Mouse (Mus musculus): ENCODE data around the gene Gm12394.
"Not testable (repeated sequence)": the region's sequence is repeated elsewhere in the genome, so short reads cannot be mapped to it uniquely, and the experiment has no call there.

DNA sequence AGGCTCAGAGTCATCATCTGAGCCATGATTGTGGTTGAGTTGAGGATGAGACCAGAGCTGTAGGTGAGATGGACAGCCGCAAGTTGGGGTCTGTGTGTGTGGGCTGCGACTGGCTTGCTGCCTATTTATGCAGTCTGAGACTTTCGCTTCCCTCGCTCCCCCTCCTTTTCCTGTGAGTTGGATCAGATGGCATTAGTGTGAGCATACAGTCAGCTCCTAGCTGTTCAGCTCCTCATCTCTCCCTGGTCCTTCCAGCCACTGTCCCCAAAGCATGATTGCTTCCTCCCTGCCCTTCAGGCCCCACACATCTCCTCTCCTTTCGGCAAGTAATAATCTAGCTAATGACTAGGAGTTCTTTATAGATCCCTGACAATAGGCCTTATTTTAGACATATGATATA, 82.7 kb downstream of the Gm12394 start, which contains the start of gene Ccl21a:
- TF ChIP-seq CTCF (IDR thresholded peaks at IDR 0.05; ENCODE audit: insufficient read depth, low read length); POLR2A (IDR thresholded peaks at IDR 0.05; ENCODE audit: borderline replicate concordance, extremely low read depth, low read depth, low read length): not testable (repeated sequence)

All from lung, adult 2 months (tissue).